Mouse (Mus musculus): ENCODE measurements at regions not wholly inside any gene's neighbourhood (a gene's known extent, or its start where the extent isn't known, plus 50 kb on each side); places are given as distances from the start of the nearest gene placed in this dataset.

DNA sequence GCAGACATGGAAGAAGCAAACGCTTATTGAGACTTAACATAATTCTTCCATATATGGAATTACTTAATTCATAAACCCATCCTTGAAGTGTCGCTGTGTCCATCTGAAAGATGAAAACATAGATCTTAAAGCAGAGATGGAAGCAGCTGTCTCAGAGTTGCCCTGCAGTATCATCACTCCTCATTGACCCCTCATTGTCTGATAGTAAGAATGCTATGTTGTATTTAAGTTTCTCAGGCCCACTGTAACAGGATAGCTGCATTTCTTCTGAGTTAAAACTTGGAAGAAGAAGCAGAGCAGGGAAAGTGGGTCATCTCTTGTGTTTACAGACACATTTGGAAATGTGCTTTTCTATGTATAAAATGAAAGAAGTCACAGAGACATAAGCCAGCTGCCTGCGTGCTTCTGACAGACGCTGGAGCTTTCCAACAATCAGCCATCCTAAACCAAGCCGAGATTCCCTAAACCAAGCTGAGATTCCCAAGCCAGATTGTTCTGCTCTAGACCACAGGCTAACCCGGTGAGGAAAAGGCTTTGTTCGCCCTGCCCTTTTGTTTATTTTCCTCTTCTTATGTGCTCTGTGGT lies 440.1 kb upstream of the Klf4 start:
- ATAC-seq (ENCODE audit: insufficient read depth) (peak; percentile 94), DNase-seq (peak; percentile 96)
- no peaks in the 10 kb centered on the region for H3K36me3 ChIP-seq (ENCODE audit: insufficient read depth)
- H3K9me3 ChIP-seq (ENCODE audit: low read depth, low read length), result no peaks in the 10 kb centered on the region
- TF ChIP-seq CTCF (IDR thresholded peaks at IDR 0.05; ENCODE audit: low read depth), result no peak
- no peak overlapping the region for H3K9ac ChIP-seq
- 38% methylated on average over 7 of the region's 7 CpGs for WGBS
- H3K4me3 ChIP-seq (ENCODE audit: low read depth, low read length), result no peak overlapping the region
- no peak overlapping the region for H3K4me2 ChIP-seq
- H3K27ac ChIP-seq (ENCODE audit: low read depth), result peak overlapping the region; percentile 64; the same call in 1 of the 2 replicates
- no peaks in the 10 kb centered on the region for H3K27me3 ChIP-seq (ENCODE audit: insufficient read depth, low read length)
- peaks cover 4% of the 10 kb centered on the region; the same call in 1 of the 2 replicates for H3K4me1 ChIP-seq (ENCODE audit: insufficient read depth)

DNA sequence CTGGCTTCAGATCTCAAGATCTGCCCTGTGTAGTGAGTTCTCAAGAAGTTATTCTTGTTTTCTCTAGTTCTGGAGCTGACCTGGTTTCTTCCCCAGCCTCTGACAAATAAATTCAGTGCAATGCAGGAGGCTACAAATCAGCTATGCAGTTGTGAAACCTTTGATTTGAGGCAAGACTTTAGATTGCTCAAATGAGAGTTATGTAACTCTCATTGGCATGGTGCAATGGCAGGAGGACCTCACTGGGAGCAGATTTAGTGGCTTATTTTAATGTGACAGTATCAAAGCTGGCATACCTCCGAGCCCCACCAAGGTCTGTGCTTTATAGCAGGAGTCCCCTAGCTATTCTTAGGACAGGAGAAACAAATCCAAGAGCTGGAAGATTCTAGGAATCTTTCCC lies 427.8 kb upstream of the Klf4 start:
- no peak for DNase-seq
- H3K4me1 ChIP-seq (ENCODE audit: insufficient read depth), result no peaks in the 10 kb centered on the region
- H3K27ac ChIP-seq (ENCODE audit: low read depth), result no peak overlapping the region
- H3K9ac ChIP-seq, result no peak overlapping the region
- no peaks in the 10 kb centered on the region for H3K9me3 ChIP-seq (ENCODE audit: low read depth, low read length)
- H3K27me3 ChIP-seq (ENCODE audit: insufficient read depth, low read length), result no peaks in the 10 kb centered on the region
- no peak overlapping the region for H3K4me2 ChIP-seq
- no peak for TF ChIP-seq CTCF (IDR thresholded peaks at IDR 0.05; ENCODE audit: low read depth)
- no peaks in the 10 kb centered on the region for H3K36me3 ChIP-seq (ENCODE audit: insufficient read depth)
- H3K4me3 ChIP-seq (ENCODE audit: low read depth, low read length), result no peak overlapping the region
- ATAC-seq (ENCODE audit: insufficient read depth), result no peak
- 88% methylated on average over 1 of the region's 1 CpGs for WGBS

DNA sequence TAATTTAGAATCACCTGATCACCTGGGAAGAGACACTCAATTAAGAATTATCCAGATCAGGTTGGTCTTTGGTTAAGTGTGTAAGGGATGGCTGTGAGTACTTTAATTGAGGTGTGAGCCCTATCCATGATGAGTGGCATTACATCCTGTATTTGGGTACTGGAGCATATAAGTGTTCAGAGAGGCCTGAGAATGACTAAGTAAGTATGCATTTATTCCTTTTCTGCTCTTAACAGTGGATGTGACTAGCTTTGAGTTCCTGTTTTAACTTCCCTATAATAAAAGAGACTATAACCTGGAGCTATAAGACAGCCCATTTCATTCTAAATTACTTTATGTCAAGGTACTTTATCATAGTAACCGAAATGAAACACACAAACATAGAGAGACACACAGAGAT lies 421.4 kb upstream of the Klf4 start:
- Histone ChIP-seq H3K9me3 (ENCODE audit: low read depth, low read length) (no peaks in the 10 kb centered on the region), H3K36me3 (ENCODE audit: insufficient read depth) (no peaks in the 10 kb centered on the region), H3K27me3 (ENCODE audit: insufficient read depth, low read length) (no peaks in the 10 kb centered on the region), H3K27ac (ENCODE audit: low read depth) (no peak overlapping the region), H3K4me2 (no peak overlapping the region), H3K4me3 (ENCODE audit: low read depth, low read length) (no peak overlapping the region), H3K4me1 (ENCODE audit: insufficient read depth) (no peaks in the 10 kb centered on the region), H3K9ac (no peak overlapping the region)
- WGBS, result 90% methylated on average over 1 of the region's 1 CpGs
- no peak for DNase-seq
- no peak for TF ChIP-seq CTCF (IDR thresholded peaks at IDR 0.05; ENCODE audit: low read depth)
- ATAC-seq (ENCODE audit: insufficient read depth), result no peak

DNA sequence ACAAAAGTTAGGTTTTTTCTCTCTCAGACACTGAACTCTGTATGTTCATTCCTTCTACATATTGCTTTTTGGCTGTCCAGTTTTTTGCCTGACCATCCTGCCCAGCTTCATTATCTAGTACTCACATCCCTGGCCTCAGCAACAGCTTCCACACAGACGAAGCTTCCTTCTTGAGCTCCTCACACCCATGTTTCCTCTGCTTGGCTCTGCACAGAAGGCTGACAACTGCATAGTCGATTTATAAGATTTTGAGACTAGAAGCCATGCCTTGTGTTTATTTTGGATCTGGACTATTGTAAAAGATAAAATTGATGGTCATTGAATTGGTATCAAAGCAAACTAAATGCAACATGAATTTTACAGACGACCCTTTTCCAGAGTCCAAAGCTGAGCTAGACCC lies 420.0 kb upstream of the Klf4 start:
- WGBS, result 51% methylated on average over 3 of the region's 3 CpGs
- Histone ChIP-seq H3K27me3 (ENCODE audit: insufficient read depth, low read length) (no peaks in the 10 kb centered on the region), H3K27ac (ENCODE audit: low read depth) (no peak overlapping the region), H3K9me3 (ENCODE audit: low read depth, low read length) (no peaks in the 10 kb centered on the region), H3K9ac (no peak overlapping the region), H3K36me3 (ENCODE audit: insufficient read depth) (no peaks in the 10 kb centered on the region), H3K4me3 (ENCODE audit: low read depth, low read length) (no peak overlapping the region), H3K4me2 (no peak overlapping the region), H3K4me1 (ENCODE audit: insufficient read depth) (no peaks in the 10 kb centered on the region)
- DNase-seq, result no peak
- ATAC-seq (ENCODE audit: insufficient read depth), result no peak
- TF ChIP-seq CTCF (IDR thresholded peaks at IDR 0.05; ENCODE audit: low read depth), result no peak

DNA sequence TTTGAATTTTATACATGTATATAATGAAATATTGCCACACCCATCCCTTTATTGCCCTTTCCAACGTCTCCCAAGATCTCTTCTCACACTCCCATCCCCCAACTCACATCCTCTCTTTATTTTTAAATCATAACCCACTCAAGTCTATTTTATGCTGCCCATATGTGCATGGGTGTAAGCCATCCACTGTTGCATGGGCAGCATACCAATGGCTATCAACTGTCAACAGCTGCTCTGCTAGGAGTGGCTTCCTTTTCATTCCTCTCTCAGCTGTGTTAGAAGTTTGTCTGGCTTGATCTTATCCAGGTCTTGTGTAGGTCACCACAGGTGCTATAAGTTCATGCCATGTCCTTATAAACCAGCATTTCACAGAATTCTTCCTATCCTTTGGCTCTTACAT lies 409.2 kb upstream of the Klf4 start:
- no peak for TF ChIP-seq CTCF (IDR thresholded peaks at IDR 0.05; ENCODE audit: low read depth)
- 48% methylated on average over 1 of the region's 1 CpGs for WGBS

DNA sequence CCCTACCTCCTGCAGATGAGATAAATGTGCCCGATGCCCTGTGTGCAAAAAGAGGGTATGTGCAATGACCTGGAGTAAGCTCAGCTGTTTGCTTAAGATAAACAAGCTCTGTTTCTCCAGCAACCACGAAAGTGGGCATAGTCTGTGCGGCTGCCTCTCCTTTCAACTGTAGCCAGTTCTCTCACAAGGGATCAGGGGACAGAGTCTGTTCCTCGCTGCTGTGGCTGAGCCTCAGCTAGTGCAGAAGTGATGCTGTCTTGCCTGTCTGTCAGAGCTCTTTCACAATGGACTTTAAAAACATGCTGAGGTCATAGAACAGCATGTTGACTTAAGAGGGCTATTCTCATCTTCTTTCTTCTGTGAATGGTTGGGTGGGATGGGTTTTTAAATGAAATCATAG lies 406.1 kb upstream of the Klf4 start:
- Histone ChIP-seq H3K27me3 (ENCODE audit: insufficient read depth, low read length) (no peaks in the 10 kb centered on the region), H3K4me2 (no peak overlapping the region), H3K36me3 (ENCODE audit: insufficient read depth) (no peaks in the 10 kb centered on the region), H3K9ac (no peak overlapping the region), H3K4me3 (ENCODE audit: low read depth, low read length) (no peak overlapping the region), H3K4me1 (ENCODE audit: insufficient read depth) (no peaks in the 10 kb centered on the region), H3K9me3 (ENCODE audit: low read depth, low read length) (no peaks in the 10 kb centered on the region), H3K27ac (ENCODE audit: low read depth) (no peak overlapping the region)
- WGBS, result 36% methylated on average over 4 of the region's 4 CpGs
- ATAC-seq (ENCODE audit: insufficient read depth) (no peak), DNase-seq (no peak)
- TF ChIP-seq CTCF (IDR thresholded peaks at IDR 0.05; ENCODE audit: low read depth), result no peak

More for the DNA sequence above, 409.2 kb upstream of the Klf4 start:
- no peak overlapping the region for H3K27ac ChIP-seq (ENCODE audit: low read depth)
- H3K9ac ChIP-seq, result no peak overlapping the region
- H3K9me3 ChIP-seq (ENCODE audit: low read depth, low read length), result no peaks in the 10 kb centered on the region
- ATAC-seq (ENCODE audit: insufficient read depth), result no peak
- no peak overlapping the region for H3K4me3 ChIP-seq (ENCODE audit: low read depth, low read length)
- no peaks in the 10 kb centered on the region for H3K36me3 ChIP-seq (ENCODE audit: insufficient read depth)
- DNase-seq, result no peak
- no peaks in the 10 kb centered on the region for H3K27me3 ChIP-seq (ENCODE audit: insufficient read depth, low read length)
- no peak overlapping the region for H3K4me2 ChIP-seq
- H3K4me1 ChIP-seq (ENCODE audit: insufficient read depth), result no peaks in the 10 kb centered on the region

DNA sequence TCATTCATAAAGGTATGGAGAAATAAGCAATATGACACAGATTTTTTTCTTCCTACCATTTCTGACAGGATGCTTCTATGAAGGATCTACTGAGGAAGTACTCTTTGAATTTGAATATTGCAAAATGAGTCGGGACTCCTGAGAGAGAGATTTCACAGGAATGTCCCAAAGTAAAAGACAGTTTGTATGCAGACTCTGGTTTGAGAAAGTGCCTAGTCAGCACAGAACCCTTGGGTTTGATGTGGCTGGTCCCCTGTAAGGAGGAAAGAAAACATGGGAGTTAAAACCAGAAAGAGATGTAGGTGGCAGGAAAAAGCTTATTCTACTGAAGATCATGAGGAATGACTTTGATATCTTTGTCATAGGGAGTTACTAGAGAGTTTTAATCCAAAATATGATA lies 405.6 kb upstream of the Klf4 start:
- Histone ChIP-seq H3K36me3 (ENCODE audit: insufficient read depth) (no peaks in the 10 kb centered on the region), H3K27me3 (ENCODE audit: insufficient read depth, low read length) (no peaks in the 10 kb centered on the region), H3K4me3 (ENCODE audit: low read depth, low read length) (no peak overlapping the region), H3K27ac (ENCODE audit: low read depth) (no peak overlapping the region), H3K9ac (no peak overlapping the region), H3K4me1 (ENCODE audit: insufficient read depth) (no peaks in the 10 kb centered on the region), H3K4me2 (no peak overlapping the region), H3K9me3 (ENCODE audit: low read depth, low read length) (no peaks in the 10 kb centered on the region)
- DNase-seq (no peak), ATAC-seq (ENCODE audit: insufficient read depth) (no peak)
- WGBS, result 59% methylated on average over 1 of the region's 1 CpGs
- TF ChIP-seq CTCF (IDR thresholded peaks at IDR 0.05; ENCODE audit: low read depth), result no peak

Measured in lung, embryonic 14.5 days (tissue).